Mouse (Mus musculus) embryonic fibroblast, embryonic 13.5 days (primary cell): ENCODE data around the gene Tlr13.

Experiments used
- CTCF ChIP-seq: IDR thresholded peaks from 2 replicates; pipeline ENCODE4 v1.5.1; 2011; ENCODE audit warnings: mild to moderate bottlenecking, control low read depth, low read length, moderate library complexity, borderline replicate concordance; ENCODE audit not compliant: insufficient read depth
- POLR2A ChIP-seq: IDR thresholded peaks from 2 replicates; pipeline ENCODE4 v1.6.1; 2011; ENCODE audit warnings: low read depth, mild to moderate bottlenecking, control low read depth, low read length, moderate library complexity

- TF ChIP-seq POLR2A (no peak), CTCF (no peak)
Measured at GRCm38 (mm10) chrX:106122823-106123222, 20.2 kb upstream of the Tlr13 start.
